Mouse (Mus musculus) heart, adult 8-10 months (tissue): ENCODE results near the gene Actr1b. TPM values are rescaled to one million over a fixed set of nuclear protein-coding genes. Genes with fewer than 3 reads are reported as not detected.

ENCODE experiments used
- DNase-seq: peaks from one replicate; pipeline ENCODE4 v3.0.0; 2022; ENCODE audit warnings: low spot score
- total RNA-seq, 4 experiments: library from RNA; stranded (reverse); gene quantifications; 2 replicates each; pipeline ENCODE4 v1.2.4; 2022

Actr1b gene
- total RNA-seq, result 10 to 100 TPM; 84.9 to 97.9 (median 92.4) TPM

GRCm38 (mm10) chr1:36714311-36714710 is at the start of gene Actr1b:
Actr1b (minus strand) TSS chr1:36714422.
- DNase-seq, result no peak

- no peak for DNase-seq
Measured at GRCm38 (mm10) chr1:36761568-36761967, 47.3 kb upstream of the Actr1b start, which contains the start of gene Zap70. Zap70 (plus strand) TSS chr1:36761798.

- DNase-seq, result no peak
Measured at GRCm38 (mm10) chr1:36761061-36761460, 46.8 kb upstream of the Actr1b start.

DNA sequence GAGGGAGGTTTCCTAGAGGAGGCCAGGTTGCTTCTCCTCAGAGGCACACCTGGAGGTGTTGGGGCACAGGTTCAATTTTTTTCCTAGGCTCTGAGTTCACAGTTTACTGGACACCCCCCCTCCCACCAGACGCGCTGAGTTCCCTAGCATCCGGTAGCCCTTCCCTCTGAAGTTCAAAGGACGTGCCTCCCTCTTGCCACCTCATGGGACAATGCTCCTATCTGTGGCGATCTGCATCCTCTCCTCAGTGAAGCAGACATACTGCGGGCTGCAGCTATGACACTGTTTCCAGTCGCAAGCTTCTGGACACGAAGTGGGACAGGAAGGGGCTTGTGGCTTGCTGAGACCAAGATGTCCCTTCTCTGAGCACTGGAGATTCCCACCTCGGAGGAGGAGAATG is 46.2 kb upstream of the Actr1b start:
- no peak for DNase-seq

- no peak for DNase-seq
Measured at GRCm38 (mm10) chr1:36759076-36759475, 44.9 kb upstream of the Actr1b start.

DNA sequence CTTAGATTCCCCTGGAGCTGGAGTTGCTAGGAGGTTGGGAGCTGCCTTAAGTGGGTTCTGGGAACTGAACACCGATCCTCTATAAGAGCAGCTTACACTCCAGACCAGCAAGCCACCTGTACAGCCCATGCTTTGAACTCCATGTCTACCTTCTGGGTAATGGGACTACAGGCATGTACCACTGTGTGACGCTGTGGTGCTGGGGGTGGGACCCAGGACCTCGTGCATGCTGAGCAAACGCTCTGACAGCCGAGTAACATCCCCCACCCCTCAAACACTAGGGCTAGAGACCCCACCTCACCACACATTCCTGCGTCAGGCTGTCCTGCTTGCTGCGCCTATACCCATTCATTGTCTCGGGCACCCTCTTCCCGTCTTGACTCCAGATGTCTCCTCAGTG is 44.3 kb upstream of the Actr1b start:
- no peak for DNase-seq

DNA sequence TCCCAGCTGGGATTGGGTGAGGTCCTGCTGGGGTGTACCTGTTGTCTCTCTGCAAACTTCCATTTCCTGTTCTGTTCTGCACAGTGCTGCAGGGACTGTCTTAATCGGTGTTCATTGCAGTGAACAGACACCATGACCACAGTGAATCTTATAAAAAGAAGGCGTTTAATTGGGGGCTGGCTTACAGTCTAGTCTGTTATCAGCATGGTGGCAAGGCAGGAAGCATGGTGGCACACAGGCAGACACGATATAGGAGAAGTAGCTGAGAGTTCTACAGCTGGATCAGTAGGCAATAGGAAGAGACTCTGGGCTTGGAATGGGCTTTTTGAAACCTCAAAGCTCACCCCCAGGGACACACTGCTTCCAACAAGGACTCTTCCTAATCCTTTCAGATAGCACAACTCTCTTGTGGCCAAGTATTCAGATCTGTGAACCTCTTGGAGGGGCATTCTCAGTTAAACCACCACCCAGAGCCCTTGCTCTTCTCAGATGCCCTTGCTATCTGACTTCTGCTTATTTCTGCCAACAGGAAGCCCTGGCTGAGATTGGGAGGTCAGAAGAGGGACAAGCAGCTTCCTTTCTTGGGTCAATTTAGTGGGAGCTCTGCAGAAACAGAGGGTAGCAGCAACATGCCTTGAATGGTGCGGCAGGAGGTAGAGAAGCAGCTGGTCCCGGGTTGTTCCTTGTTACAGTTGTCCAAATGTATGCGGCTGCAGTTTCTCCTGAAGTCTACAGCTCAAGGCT is 39.9 kb upstream of the Actr1b start:
- DNase-seq, result no peak

DNA sequence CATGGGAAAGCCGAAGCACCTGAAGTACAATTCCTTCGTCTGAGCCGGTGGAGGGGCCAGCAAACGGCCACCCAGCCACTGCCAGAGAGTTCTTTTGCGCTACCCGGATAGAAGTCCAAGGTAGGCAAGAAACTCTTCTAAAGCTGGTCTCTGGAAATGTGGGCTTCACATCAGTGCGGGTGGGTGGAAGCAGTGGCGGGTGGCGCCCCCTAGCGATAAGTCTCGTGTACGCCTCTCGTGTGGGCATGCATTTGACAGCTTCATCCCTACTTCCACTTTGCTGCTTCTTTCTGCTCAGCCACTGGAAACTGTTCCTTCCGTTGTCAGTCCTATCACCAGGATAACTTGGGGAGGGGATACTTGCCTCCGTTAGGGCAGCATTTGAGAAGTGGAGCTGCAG is 32.2 kb upstream of the Actr1b start:
- no peak for DNase-seq

DNA sequence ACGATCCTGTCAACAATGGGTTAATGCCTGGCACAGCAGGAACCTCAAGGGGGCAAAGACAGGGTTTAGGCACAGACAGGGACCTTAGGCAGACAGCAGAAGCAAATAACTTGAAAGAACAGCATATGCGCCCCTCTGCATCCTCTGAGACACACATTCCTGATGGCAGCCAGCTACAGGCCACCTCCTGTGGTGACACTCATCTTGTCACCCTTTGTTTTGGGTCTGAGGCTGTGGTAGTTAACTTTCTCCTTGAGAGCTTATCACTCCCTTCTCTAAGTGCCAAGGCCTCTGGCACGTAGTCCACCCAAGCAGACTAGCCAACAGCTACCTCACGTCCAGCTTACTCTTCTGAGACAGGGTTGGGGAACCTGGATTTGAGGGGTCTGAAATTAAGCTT is 31.4 kb upstream of the Actr1b start:
- DNase-seq, result no peak

GRCm38 (mm10) chr1:36744268-36744944 is 30.2 kb upstream of the Actr1b start:
- DNase-seq, result peak; percentile 48

DNA sequence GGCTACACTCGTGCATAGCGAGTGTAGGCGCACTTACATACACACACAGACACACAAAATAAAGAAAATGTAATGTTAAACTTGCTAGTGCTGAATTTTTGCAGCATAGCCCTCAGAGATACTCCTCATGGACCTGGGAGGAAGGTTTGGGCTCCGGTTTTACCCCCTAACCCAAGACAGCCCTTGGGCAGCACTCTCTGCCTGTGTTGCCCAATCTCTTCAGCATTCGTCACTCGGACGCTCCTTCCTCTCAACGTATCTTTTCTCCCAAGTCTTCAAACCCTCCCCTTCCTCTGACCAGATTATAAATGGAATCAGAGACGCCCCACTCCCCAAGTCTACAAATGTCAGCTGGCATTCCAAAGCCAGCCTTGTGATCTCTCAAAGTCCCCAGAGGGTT is 28.8 kb upstream of the Actr1b start:
- DNase-seq, result no peak

DNA sequence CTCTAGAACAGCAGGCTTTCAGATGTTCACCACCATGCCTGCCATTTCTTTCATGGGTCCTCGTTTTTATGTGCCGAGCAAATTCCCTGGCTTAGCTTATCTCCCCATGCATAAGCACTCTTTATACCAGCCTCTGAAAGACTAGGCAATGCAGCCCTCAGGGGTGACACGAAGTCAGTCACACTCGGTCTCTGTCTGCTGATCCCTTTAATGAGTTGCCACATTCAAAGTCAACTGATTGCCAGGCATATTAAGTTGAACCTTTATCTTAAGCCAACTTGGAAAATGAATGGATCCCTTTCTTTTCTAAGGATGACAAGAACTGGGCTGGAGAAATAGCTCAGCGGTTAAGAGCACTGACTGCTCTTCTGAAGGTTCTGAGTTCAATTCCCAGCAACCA is 25.0 kb upstream of the Actr1b start:
- DNase-seq, result no peak

- peak; percentile 81 for DNase-seq
Measured at GRCm38 (mm10) chr1:36737300-36737699, 23.1 kb upstream of the Actr1b start.

DNA sequence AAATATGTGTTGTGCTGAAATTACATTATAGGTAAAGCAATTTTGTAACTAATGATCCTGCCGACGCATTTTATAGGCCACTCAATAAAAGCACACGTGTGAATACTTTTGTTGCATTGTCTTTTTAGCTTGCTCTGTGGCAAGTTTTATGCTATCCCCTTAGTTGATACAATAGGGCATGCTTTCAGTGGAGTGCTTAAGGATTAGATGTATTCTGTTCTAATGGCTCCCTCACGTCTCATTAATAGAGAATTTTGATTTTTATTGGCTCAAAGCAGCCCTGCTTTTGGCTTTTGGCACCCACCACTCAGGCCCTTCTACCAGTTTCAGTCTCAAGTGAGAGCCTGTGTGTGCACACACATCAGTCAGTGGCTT is 9.8 kb upstream of the Actr1b start:
- no peak for DNase-seq

- no peak for DNase-seq
Measured at GRCm38 (mm10) chr1:36723146-36724056, 9.2 kb upstream of the Actr1b start.

- no peak for DNase-seq
Measured at GRCm38 (mm10) chr1:36718786-36719185, 4.6 kb upstream of the Actr1b start.

DNA sequence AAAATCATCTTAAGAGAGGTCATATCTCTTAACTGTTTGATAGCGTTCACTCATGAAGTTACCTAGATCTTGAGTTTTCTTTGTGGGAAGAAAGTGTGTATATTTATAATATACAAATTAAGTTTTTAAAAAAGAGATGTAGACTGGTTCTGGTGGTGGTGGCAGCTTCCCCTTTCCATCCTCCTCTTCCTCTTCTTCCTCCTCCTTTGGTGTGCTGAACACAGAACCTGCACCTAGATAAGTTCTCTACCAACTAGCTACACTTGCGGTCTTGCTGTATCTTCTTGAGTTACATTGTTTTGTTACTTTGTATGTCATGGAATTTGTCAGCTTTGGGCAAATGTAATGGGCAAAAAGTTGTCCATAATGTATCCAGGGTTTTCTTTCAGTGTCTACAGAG is 3.1 kb downstream of the Actr1b start:
- DNase-seq, result no peak

DNA sequence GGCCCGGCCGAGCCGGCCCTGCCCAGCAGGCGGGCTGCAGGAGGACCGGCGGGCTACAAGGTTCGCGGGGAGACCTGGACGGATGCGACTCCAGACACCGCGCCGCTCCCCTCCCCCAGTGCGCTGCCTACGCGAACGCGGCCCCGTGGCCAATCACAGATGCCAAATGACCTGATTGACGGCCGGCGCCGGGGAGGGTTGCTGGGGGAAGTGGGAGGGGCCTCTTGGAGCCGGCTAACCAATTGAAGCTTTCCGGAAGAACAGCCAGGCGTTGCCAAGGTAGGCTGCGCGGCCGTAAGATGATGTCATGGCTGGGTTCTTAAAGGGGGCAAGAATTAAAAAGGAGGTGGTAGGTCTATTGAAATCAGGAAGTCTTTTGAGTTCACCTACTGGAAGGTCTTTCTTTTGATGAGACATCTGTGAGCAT is 4.4 kb downstream of the Actr1b start, which contains the start of gene 4933424G06Rik:
TSS of gene 4933424G06Rik (plus strand) at position 296 of the 427 bp plus-strand sequence.
- DNase-seq, result peak; percentile 97

DNA sequence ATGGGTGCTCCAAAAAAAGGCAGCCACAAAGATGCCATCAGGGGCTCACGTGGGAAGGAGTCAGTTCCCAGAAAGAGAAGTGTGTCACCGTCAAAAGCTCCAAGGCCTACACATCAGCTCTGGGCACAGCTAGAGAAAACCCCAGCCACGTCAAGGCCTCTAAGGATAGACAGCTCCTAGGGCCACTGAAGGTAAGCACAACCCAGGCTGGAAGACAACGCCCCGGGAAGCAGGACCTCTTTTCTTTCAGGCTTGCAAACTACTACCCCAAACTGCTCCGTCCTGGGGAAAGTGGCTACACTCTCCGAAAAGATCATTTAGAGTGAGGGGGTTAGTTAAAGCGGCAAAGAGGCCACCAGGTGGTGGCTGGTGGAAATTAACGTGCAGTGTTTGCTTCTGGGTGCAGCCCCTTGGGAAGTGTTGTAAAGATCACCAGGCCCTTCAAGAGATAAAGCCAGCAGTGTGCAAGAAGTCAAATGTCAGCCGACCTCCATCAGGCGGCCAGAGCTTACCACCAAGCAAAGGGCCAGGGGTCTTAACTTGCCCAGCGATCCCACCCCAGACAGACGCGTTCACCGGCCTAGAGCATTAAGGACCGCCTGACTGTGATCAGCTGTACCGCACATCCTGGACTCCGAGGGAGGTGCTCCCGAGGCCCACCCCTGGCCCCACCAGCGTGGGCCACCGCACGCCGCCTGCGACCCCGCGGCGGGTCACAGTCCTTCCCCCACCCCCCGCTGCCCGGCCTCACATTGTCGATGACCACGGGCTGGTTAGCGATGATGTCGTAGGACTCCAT is 5.0 kb downstream of the Actr1b start:
- DNase-seq, result no peak

DNA sequence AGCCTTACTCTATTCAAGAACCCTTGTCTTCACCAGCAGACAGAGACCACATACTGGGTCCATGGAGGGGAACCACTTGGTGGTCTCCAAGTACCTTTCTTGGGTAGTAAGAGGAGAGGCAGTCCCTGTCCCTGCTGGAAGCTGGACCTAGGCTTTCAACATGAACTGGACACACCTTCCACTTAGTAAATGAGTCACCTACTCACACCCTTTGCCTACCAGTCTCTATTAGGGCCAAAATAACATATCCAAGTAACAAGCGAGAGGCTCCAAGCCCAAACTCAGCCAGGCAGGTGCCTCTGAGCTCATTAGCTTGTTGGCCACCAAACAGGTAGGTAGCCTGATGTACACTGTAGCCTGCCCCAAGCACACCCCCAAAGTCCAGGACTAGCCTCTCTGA is 5.6 kb downstream of the Actr1b start:
- no peak for DNase-seq

GRCm38 (mm10) chr1:36707797-36708196 is 6.4 kb downstream of the Actr1b start:
- DNase-seq, result no peak
